Mouse (Mus musculus): ENCODE data around the gene Cwh43. TPM values are rescaled to one million over a fixed set of nuclear protein-coding genes. Genes with fewer than 3 reads are reported as not detected.

The Cwh43 gene
- polyA plus RNA-seq, 1 experiment from 2014 or later: 0.57 TPM

GRCm38 (mm10) chr5:73489915-73490314, 84.0 kb downstream of the Cwh43 start:
- Histone ChIP-seq H3K36me3 (no peaks in the 10 kb centered on the region), H3K27me3 (no peaks in the 10 kb centered on the region), H3K9me3 (replicated peaks) (no peaks in the 10 kb centered on the region), H3K27ac (peak overlapping the region; percentile 82), H3K4me2 (peak overlapping the region; percentile 97), H3K4me1 (peaks cover 9% of the 10 kb centered on the region), H3K4me3 (replicated peaks) (peak overlapping the region; percentile 92), H3K9ac (peak overlapping the region; percentile 55)
- WGBS: 3% methylated on average over 14 of the region's 14 CpGs
- no peak for ATAC-seq (replicated peaks; ENCODE audit: low FRiP score)

- peak overlapping the region; percentile 97 for H3K4me2 ChIP-seq
- peak; percentile 98 for ATAC-seq (replicated peaks; ENCODE audit: low FRiP score)
- 0% methylated on average over 37 of the region's 37 CpGs for WGBS
These were observed 84.8 kb downstream of the Cwh43 start for GRCm38 (mm10) chr5:73490596-73491073.

GRCm38 (mm10) chr5:73491074-73491836, 85.4 kb downstream of the Cwh43 start:
- peak overlapping the region; percentile 92 for H3K4me3 ChIP-seq (replicated peaks)
- peak overlapping the region; percentile 97 for H3K27ac ChIP-seq
- peak overlapping the region; percentile 72 for H3K9ac ChIP-seq
- peaks cover 9% of the 10 kb centered on the region for H3K4me1 ChIP-seq
- H3K4me2 ChIP-seq: peak overlapping the region; percentile 97
- H3K36me3 ChIP-seq: no peaks in the 10 kb centered on the region
- WGBS: under 1% methylated on average over 61 of the region's 70 CpGs
- no peaks in the 10 kb centered on the region for H3K27me3 ChIP-seq
- no peaks in the 10 kb centered on the region for H3K9me3 ChIP-seq (replicated peaks)
- ATAC-seq (replicated peaks; ENCODE audit: low FRiP score): peak; percentile 59

More at GRCm38 (mm10) chr5:73490596-73491073, 84.8 kb downstream of the Cwh43 start:
- Histone ChIP-seq H3K9me3 (replicated peaks) (no peaks in the 10 kb centered on the region), H3K9ac (peak overlapping the region; percentile 72), H3K27ac (peak overlapping the region; percentile 97), H3K27me3 (no peaks in the 10 kb centered on the region), H3K4me3 (replicated peaks) (peak overlapping the region; percentile 92), H3K4me1 (peaks cover 9% of the 10 kb centered on the region), H3K36me3 (no peaks in the 10 kb centered on the region)

DNA sequence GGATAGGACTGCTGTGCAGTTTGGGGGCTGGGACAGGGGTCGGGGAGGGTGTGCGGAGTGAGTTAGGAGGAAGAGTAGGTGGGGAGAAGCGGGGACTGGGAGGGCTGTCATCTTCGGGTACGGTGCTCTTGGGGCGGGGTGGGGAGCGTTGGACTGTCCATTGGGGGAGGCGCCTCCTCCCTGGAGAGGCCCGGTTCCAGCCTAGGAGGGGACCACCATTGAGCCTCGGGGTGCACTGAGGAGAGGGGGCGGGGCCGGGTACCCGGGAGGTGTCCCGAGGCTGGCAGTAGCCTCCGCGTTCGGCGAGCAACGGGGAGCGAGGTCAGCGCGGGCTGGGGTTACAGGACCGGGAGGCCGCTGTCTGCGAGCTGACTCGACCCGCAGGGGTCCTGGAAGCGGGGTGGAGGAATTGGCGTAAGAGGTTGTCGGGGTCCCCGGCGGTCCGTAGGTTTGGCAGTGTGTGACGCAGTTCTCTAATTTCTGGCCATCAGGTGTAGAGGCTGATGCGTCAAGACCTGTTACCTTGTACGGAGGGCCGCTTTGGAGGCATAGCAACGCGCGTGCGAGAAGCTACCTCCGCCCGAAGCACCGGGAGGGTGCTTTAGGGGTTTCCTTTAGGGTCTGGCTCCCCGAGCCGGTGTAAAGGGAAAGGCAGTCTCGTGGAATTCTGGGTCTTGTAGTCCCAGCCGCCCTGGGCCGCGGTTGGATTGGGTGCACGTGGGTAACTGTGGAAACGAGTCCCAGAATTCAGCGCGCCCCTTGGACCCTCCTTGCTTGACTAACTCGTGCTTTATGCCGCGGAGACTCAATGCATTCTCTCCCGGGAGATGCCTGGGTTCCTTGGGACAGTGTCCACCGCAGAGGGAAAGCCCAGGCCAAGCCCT, 86.2 kb downstream of the Cwh43 start:
- Histone ChIP-seq H3K4me1 (peaks cover 9% of the 10 kb centered on the region), H3K9ac (peak overlapping the region; percentile 72), H3K9me3 (replicated peaks) (no peaks in the 10 kb centered on the region), H3K27me3 (no peaks in the 10 kb centered on the region), H3K4me3 (replicated peaks) (peak overlapping the region; percentile 92), H3K4me2 (peak overlapping the region; percentile 97), H3K27ac (peak overlapping the region; percentile 97), H3K36me3 (no peaks in the 10 kb centered on the region)
- ATAC-seq (replicated peaks; ENCODE audit: low FRiP score): peak; percentile 80
- WGBS: under 1% methylated on average over 59 of the region's 59 CpGs

DNA sequence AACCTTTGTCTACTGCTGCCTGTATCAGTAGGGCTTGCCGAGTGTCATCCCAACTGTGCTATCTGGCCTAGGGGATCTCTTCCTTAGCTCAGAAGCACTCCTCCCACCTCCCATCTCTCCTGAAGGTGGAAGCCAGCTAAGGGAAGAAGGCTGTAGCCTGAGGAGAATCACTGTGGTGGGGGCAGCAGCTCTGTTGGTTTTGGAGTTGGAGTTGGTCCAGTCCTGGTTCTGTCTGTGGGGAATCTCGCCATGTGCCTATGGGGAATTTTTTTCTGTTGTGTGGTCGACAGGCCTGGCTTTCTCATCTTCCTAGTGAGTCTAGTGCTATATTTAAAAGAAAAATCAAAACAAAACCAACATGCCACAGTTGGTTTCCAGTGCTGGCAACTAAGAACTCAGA, 91.5 kb downstream of the Cwh43 start:
- Histone ChIP-seq H3K9ac (no peak overlapping the region), H3K4me3 (replicated peaks) (no peak overlapping the region), H3K27me3 (no peaks in the 10 kb centered on the region), H3K27ac (no peak overlapping the region), H3K4me1 (peaks cover 11% of the 10 kb centered on the region), H3K9me3 (replicated peaks) (no peaks in the 10 kb centered on the region), H3K36me3 (no peaks in the 10 kb centered on the region), H3K4me2 (no peak overlapping the region)
- ATAC-seq (replicated peaks; ENCODE audit: low FRiP score): no peak
- WGBS: 81% methylated on average over 3 of the region's 3 CpGs

- Histone ChIP-seq H3K27me3 (no peaks in the 10 kb centered on the region), H3K4me2 (no peak overlapping the region), H3K27ac (no peak overlapping the region), H3K36me3 (no peaks in the 10 kb centered on the region), H3K9ac (no peak overlapping the region), H3K4me3 (replicated peaks) (no peak overlapping the region), H3K9me3 (replicated peaks) (no peaks in the 10 kb centered on the region), H3K4me1 (peaks cover 6% of the 10 kb centered on the region)
- WGBS: 78% methylated on average over 8 of the region's 8 CpGs
- no peak for ATAC-seq (replicated peaks; ENCODE audit: low FRiP score)
These were observed 92.7 kb downstream of the Cwh43 start for GRCm38 (mm10) chr5:73498559-73498958.

DNA sequence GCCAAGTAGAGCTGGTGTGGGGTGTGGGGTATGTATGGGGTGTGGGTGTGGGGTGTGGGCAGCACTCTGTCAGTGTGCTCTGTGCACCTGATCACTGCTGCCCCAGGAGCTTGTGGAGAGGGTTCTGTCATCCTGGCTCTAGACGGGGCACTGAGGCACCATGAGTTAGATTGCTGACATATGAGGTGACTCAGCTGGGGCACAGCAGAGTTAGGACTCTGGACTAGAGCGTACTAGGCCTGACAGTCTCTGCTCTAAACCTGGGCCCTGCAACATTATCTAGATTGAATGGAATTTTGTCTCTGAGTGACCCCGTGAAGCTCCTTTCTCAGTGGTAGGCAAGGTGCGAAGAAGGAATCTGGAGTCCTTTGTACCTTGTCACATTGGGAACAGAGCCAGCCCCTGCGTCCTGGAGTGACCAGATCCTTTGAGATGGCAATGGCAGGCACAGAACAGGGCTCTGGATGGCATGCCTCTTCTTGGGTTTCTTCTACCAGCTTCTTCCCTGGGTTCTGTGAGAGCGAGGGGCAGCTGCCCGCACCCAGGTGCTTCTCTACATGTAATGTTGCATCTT, 95.1 kb downstream of the Cwh43 start:
- WGBS: 86% methylated on average over 7 of the region's 7 CpGs
- ATAC-seq (replicated peaks; ENCODE audit: low FRiP score): no peak
- Histone ChIP-seq H3K4me3 (replicated peaks) (no peak overlapping the region), H3K27me3 (no peaks in the 10 kb centered on the region), H3K4me1 (peaks cover 6% of the 10 kb centered on the region), H3K27ac (no peak overlapping the region), H3K9ac (no peak overlapping the region), H3K36me3 (no peaks in the 10 kb centered on the region), H3K9me3 (replicated peaks) (no peaks in the 10 kb centered on the region), H3K4me2 (no peak overlapping the region)

DNA sequence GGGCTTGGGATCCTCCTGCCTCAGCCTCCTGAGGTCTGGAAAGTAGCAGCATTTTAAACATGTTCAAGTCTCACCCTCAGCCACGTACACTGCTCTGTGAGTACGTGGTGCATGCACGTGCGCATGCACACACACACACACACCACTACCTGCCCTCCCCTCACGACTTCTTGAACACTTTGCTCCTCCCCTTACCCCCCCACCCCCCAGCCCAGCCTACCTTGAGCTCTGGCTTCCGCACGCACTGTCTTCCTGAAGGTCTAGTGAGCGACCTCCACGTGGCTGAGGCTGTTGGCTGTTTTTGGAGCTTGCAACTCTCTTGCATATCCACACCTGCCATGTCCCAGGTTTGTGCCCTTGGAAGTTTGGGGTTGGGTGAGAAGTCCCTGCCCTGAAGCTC, 96.5 kb downstream of the Cwh43 start:
- no peak for ATAC-seq (replicated peaks; ENCODE audit: low FRiP score)
- H3K4me2 ChIP-seq: no peak overlapping the region
- 93% methylated on average over 9 of the region's 9 CpGs for WGBS
- H3K9ac ChIP-seq: no peak overlapping the region
- no peaks in the 10 kb centered on the region for H3K9me3 ChIP-seq (replicated peaks)
- peaks cover 6% of the 10 kb centered on the region for H3K4me1 ChIP-seq
- no peaks in the 10 kb centered on the region for H3K27me3 ChIP-seq
- no peak overlapping the region for H3K27ac ChIP-seq
- no peak overlapping the region for H3K4me3 ChIP-seq (replicated peaks)
- no peaks in the 10 kb centered on the region for H3K36me3 ChIP-seq

Other genes starting within 250 kb of the Cwh43 start
- gene Fryl, start 149.5 kb upstream of the Cwh43 start, polyA plus RNA-seq (2015; fragmentation: Nextera tagmentation; extraction: Ambion mirVana): 34.4 and 34.8 TPM in 2 replicates
- gene Ociad1, start 113.3 kb upstream of the Cwh43 start, polyA plus RNA-seq (2015; fragmentation: Nextera tagmentation; extraction: Ambion mirVana): 237 and 247 TPM in 2 replicates
- 11.4 and 12.4 TPM in 2 replicates for gene Ociad2, start 65.0 kb upstream of the Cwh43 start, polyA plus RNA-seq (2015; fragmentation: Nextera tagmentation; extraction: Ambion mirVana)
- gene Dcun1d4, start 74.9 kb downstream of the Cwh43 start, polyA plus RNA-seq (2015; fragmentation: Nextera tagmentation; extraction: Ambion mirVana): 22.8 and 24.7 TPM in 2 replicates
- gene Lrrc66, start 226.5 kb downstream of the Cwh43 start, polyA plus RNA-seq (2015; fragmentation: Nextera tagmentation; extraction: Ambion mirVana): 0.08 and 0.17 TPM in 2 replicates
- 24.5 and 25.0 TPM in 2 replicates for gene Sgcb, start 241.7 kb downstream of the Cwh43 start, polyA plus RNA-seq (2015; fragmentation: Nextera tagmentation; extraction: Ambion mirVana)
- 0.08 and 0.18 TPM in 2 replicates for gene Spata18, start 245.3 kb downstream of the Cwh43 start, polyA plus RNA-seq (2015; fragmentation: Nextera tagmentation; extraction: Ambion mirVana)